30 mouse cellular contexts compared by ENCODE assay signal in genomic region chr4:104604298-104604697, GRCm38 (mm10).
"Had no signal": no experiment of that assay in that cellular context is flagged by ENCODE, and none has a peak within 500 bp of the region (broad histone marks: within the 10 kb centered on the region; RNA-seq: fewer than 3 reads in every experiment).

No protein-coding gene starts in this region.

- H3K9ac ChIP-seq: limb, embryonic 12.5 days; limb, embryonic 13.5 days; limb, embryonic 15.5 days; liver, embryonic 12.5 days; liver, embryonic 13.5 days; liver, embryonic 14.5 days; liver, embryonic 15.5 days; liver, postnatal 0 days; lung, embryonic 14.5 days; lung, embryonic 15.5 days; midbrain, embryonic 12.5 days; midbrain, embryonic 13.5 days; midbrain, embryonic 15.5 days; neural tube, embryonic 12.5 days had no signal

- H3K36me3 ChIP-seq: limb, embryonic 10.5 days; limb, embryonic 12.5 days; limb, embryonic 13.5 days; limb, embryonic 15.5 days; liver, embryonic 12.5 days; liver, embryonic 13.5 days; liver, embryonic 15.5 days; lung, embryonic 15.5 days; midbrain, embryonic 10.5 days; midbrain, embryonic 12.5 days; midbrain, embryonic 13.5 days; midbrain, embryonic 15.5 days; neural tube, embryonic 12.5 days had no signal

- H3K4me1 ChIP-seq: limb, embryonic 10.5 days; limb, embryonic 12.5 days; limb, embryonic 13.5 days; liver, embryonic 12.5 days; liver, embryonic 13.5 days; liver, embryonic 15.5 days; megakaryocyte, embryonic 14.5 days had no signal

- H3K27me3 ChIP-seq: limb, embryonic 12.5 days; limb, embryonic 15.5 days; liver, embryonic 12.5 days; liver, embryonic 13.5 days; liver, embryonic 15.5 days; lung, embryonic 15.5 days; megakaryocyte, embryonic 14.5 days; midbrain, embryonic 12.5 days; midbrain, embryonic 13.5 days; midbrain, embryonic 15.5 days; neural tube, embryonic 12.5 days had no signal

- H3K27ac ChIP-seq: limb, embryonic 10.5 days; limb, embryonic 12.5 days; limb, embryonic 13.5 days; limb, embryonic 15.5 days; liver, embryonic 12.5 days; liver, embryonic 13.5 days; liver, embryonic 14.5 days; liver, embryonic 15.5 days; lung, embryonic 15.5 days; macrophage; midbrain, embryonic 12.5 days; midbrain, embryonic 13.5 days; midbrain, embryonic 15.5 days; neural tube, embryonic 12.5 days had no signal

- H3K4me2 ChIP-seq: limb, embryonic 12.5 days; limb, embryonic 13.5 days; limb, embryonic 15.5 days; liver, embryonic 11.5 days; liver, embryonic 12.5 days; liver, embryonic 13.5 days; liver, embryonic 15.5 days; lung, embryonic 14.5 days; lung, embryonic 15.5 days; midbrain, embryonic 11.5 days; midbrain, embryonic 12.5 days; midbrain, embryonic 13.5 days; midbrain, embryonic 15.5 days; neural tube, embryonic 12.5 days had no signal

- DNase-seq: left cerebral cortex, postnatal 4 days; liver; liver, embryonic 13.5 days; liver, postnatal 0 days; lung, adult 18-20 months; lung, adult 2 months; lung, postnatal 10 days; lung, postnatal 14 days; lung, postnatal 36 days; lung, postnatal 4 days; midbrain, embryonic 14.5 days had no signal

- H3K4me3 ChIP-seq: limb, embryonic 10.5 days; limb, embryonic 12.5 days; limb, embryonic 13.5 days; limb, embryonic 15.5 days; liver, embryonic 12.5 days; liver, embryonic 13.5 days; liver, embryonic 15.5 days; lung, embryonic 15.5 days; megakaryocyte, embryonic 14.5 days; midbrain, embryonic 10.5 days; midbrain, embryonic 12.5 days; midbrain, embryonic 13.5 days; midbrain, embryonic 15.5 days; myocyte; neural tube, embryonic 12.5 days had no signal

- H3K9me3 ChIP-seq: limb, embryonic 10.5 days; limb, embryonic 12.5 days; limb, embryonic 13.5 days; limb, embryonic 15.5 days; liver, embryonic 12.5 days; liver, embryonic 13.5 days; liver, embryonic 15.5 days; lung, embryonic 15.5 days; midbrain, embryonic 10.5 days; midbrain, embryonic 12.5 days; midbrain, embryonic 13.5 days; midbrain, embryonic 15.5 days; neural tube, embryonic 12.5 days had no signal
